Mouse (Mus musculus) embryonic facial prominence, embryonic 11.5 days (tissue): Measurements from ENCODE around the gene A730071L15Rik. TPM values are rescaled to one million over a fixed set of nuclear protein-coding genes. Genes with fewer than 3 reads are reported as not detected.

Experiments used
- ATAC-seq: fragments of 200-750 bp; cut with Nextera tagmentation; replicated peaks from 2 replicates; pipeline ENCODE4 v1.8.0; 2017; ENCODE audit warnings: low read depth; ENCODE audit not compliant: insufficient number of reproducible peaks, low FRiP score, low TSS enrichment
- DNase-seq: peaks from one replicate; pipeline ENCODE4 v3.0.0-alpha.2; 2015; ENCODE audit warnings: low spot score
- H3K27ac ChIP-seq: fragments of 300-500 bp; sonication (generic); replicated peaks from 2 replicates; pipeline ENCODE4 v1.5.1; 2014; ENCODE audit warnings: mild to moderate bottlenecking, low read depth, low read length, control low read depth
- H3K27me3 ChIP-seq: fragments of 300-500 bp; sonication (generic); 2 replicates; pipeline ENCODE4 v1.6.1; 2014; ENCODE audit warnings: mild to moderate bottlenecking, low read length, moderate library complexity, mixed read lengths; ENCODE audit not compliant: control insufficient read depth, insufficient read depth
- H3K36me3 ChIP-seq: fragments of 300-500 bp; sonication (generic); replicated peaks from 2 replicates; pipeline ENCODE4 v1.6.1; 2014; ENCODE audit warnings: low read depth, mild to moderate bottlenecking, low read length, moderate library complexity, mixed read lengths; ENCODE audit not compliant: control insufficient read depth, insufficient read depth
- H3K4me1 ChIP-seq: fragments of 300-500 bp; sonication (generic); 2 replicates; pipeline ENCODE4 v1.6.1; 2014; ENCODE audit warnings: low read length, mixed read lengths; ENCODE audit not compliant: control insufficient read depth, insufficient read depth
- H3K4me2 ChIP-seq: fragments of 300-500 bp; sonication (generic); 2 replicates; pipeline ENCODE4 v1.6.1; 2014; ENCODE audit warnings: low read depth, mild to moderate bottlenecking, control low read depth, low read length, moderate library complexity
- H3K4me3 ChIP-seq: fragments of 300-500 bp; sonication (generic); 2 replicates; pipeline ENCODE4 v1.5.1; 2014; ENCODE audit warnings: low read depth, low read length, control low read depth
- H3K9ac ChIP-seq: fragments of 300-500 bp; sonication (generic); replicated peaks from 2 replicates; pipeline ENCODE4 v1.6.1; 2014; ENCODE audit warnings: mild to moderate bottlenecking, control low read depth, low read length
- H3K9me3 ChIP-seq: fragments of 300-500 bp; sonication (generic); replicated peaks from 2 replicates; pipeline ENCODE4 v1.6.1; 2016; ENCODE audit warnings: mild to moderate bottlenecking, low read length, inconsistent platforms, mixed read lengths; ENCODE audit not compliant: control insufficient read depth
- WGBS: fragments of 180-500 bp; shearing (Covaris S2); extraction: QIAGEN DNeasy Blood & Tissue Kit; methylation state at CpG from one replicate; pipeline ENCODE4 v1.1.7; 2014; 5-methylcytosine and 5-hydroxymethylcytosine counted together
- polyA plus RNA-seq: library from polyadenylated mRNA; unstranded; fragments of >200 nt; fragmentation: Nextera tagmentation; extraction: Ambion mirVana; gene quantifications from 2 replicates; pipeline ENCODE4 v1.2.1, GENCODE M21; 2014

A730071L15Rik gene
- polyA plus RNA-seq, 1 experiment from 2014 or later = 0.36 TPM

GRCm38 (mm10) chr11:6216834-6217233 lies 17.0 kb downstream of the A730071L15Rik start:
- Histone ChIP-seq H3K27ac (no peak overlapping the region), H3K9ac (no peak overlapping the region), H3K4me3 (no peak overlapping the region), H3K4me2 (no peak overlapping the region), H3K27me3 (no peaks in the 10 kb centered on the region), H3K4me1 (no peaks in the 10 kb centered on the region), H3K36me3 (no peaks in the 10 kb centered on the region), H3K9me3 (no peaks in the 10 kb centered on the region)
- DNase-seq (peak; percentile 1), ATAC-seq (no peak)
- WGBS = 60% methylated on average over 3 of the region's 3 CpGs

DNA sequence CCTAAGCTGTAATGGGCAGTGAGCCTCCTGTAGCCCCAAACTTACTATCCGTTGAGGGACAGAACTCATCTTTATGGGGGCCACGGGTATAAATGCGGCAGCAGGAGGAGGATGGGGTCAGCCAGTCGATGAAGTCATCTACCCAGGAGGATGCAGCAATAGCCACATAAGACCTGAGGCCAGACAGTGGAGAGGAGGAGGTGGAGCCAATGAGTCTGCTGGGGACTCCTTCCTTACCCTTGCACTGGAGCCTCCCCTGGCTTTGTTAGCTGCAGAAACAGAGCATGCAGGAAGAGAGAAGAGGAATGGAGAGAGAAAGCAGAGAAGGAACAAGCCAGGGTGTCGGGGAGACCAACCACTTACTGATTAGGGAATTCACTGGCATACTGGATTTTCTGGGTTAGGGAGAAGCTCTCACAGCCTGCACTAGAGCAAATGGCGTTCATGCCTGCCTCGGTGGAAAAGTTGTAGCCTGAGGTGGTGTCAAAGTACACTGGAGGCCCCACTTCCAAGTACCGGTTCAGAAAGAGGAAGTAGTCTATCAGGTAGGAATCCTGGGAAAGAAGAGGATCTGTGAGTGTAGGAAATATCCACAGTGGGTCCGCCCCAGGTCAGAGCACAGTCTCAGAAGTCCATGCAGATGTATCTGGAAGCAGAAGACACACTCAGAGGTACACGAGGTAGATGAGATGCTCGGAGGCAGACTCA lies 18.5 kb downstream of the A730071L15Rik start:
- no peak overlapping the region for H3K27ac ChIP-seq

GRCm38 (mm10) chr11:6219967-6220366 lies 20.1 kb downstream of the A730071L15Rik start:
- no peaks in the 10 kb centered on the region for H3K27me3 ChIP-seq
- DNase-seq (no peak), ATAC-seq (no peak)
- no peak overlapping the region for H3K4me3 ChIP-seq
- H3K4me2 ChIP-seq = no peak overlapping the region
- H3K9me3 ChIP-seq = no peaks in the 10 kb centered on the region
- 83% methylated on average over 6 of the region's 6 CpGs for WGBS
- no peak overlapping the region for H3K9ac ChIP-seq
- no peaks in the 10 kb centered on the region for H3K4me1 ChIP-seq
- no peak overlapping the region for H3K27ac ChIP-seq
- H3K36me3 ChIP-seq = no peaks in the 10 kb centered on the region

More for the DNA sequence above, 18.5 kb downstream of the A730071L15Rik start:
- no peaks in the 10 kb centered on the region for H3K36me3 ChIP-seq
- H3K4me3 ChIP-seq = no peak overlapping the region
- no peak for DNase-seq
- no peak overlapping the region for H3K9ac ChIP-seq
- no peaks in the 10 kb centered on the region for H3K9me3 ChIP-seq
- 77% methylated on average over 11 of the region's 11 CpGs for WGBS
- H3K4me1 ChIP-seq = no peaks in the 10 kb centered on the region
- ATAC-seq = no peak
- no peaks in the 10 kb centered on the region for H3K27me3 ChIP-seq
- no peak overlapping the region for H3K4me2 ChIP-seq

DNA sequence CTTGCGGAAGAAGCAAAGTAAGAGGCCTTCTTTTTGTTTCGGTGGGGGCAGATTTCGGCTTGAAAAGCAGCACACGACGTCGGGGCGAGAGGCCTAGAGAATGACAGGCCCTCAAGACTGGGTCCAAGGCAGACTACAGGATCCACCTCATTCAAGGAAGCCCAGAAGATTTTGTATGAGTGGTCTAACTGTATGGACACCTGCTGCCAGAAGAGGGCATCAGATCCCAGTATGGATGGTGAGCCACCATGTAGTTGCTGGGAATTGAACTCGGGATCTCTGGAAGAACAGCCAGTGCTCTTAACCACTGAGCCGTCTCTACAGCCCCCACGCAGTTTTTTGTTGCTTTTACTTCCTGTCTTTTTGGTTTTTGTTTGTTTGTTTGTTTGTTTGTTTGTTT lies 22.4 kb downstream of the A730071L15Rik start:
- no peak for ATAC-seq
- no peaks in the 10 kb centered on the region for H3K36me3 ChIP-seq
- H3K4me2 ChIP-seq = no peak overlapping the region
- no peaks in the 10 kb centered on the region for H3K4me1 ChIP-seq
- H3K27me3 ChIP-seq = no peaks in the 10 kb centered on the region
- H3K9ac ChIP-seq = no peak overlapping the region
- 92% methylated on average over 10 of the region's 10 CpGs for WGBS
- no peaks in the 10 kb centered on the region for H3K9me3 ChIP-seq
- no peak overlapping the region for H3K27ac ChIP-seq
- H3K4me3 ChIP-seq = no peak overlapping the region
- DNase-seq = no peak

- Histone ChIP-seq H3K4me3 (no peak overlapping the region), H3K4me1 (no peaks in the 10 kb centered on the region), H3K27me3 (no peaks in the 10 kb centered on the region), H3K9ac (no peak overlapping the region), H3K9me3 (no peaks in the 10 kb centered on the region), H3K27ac (no peak overlapping the region), H3K4me2 (no peak overlapping the region), H3K36me3 (no peaks in the 10 kb centered on the region)
- ATAC-seq = no peak
- DNase-seq = no peak
- WGBS = 78% methylated on average over 14 of the region's 14 CpGs
These were observed 24.9 kb downstream of the A730071L15Rik start for GRCm38 (mm10) chr11:6224541-6225229.

DNA sequence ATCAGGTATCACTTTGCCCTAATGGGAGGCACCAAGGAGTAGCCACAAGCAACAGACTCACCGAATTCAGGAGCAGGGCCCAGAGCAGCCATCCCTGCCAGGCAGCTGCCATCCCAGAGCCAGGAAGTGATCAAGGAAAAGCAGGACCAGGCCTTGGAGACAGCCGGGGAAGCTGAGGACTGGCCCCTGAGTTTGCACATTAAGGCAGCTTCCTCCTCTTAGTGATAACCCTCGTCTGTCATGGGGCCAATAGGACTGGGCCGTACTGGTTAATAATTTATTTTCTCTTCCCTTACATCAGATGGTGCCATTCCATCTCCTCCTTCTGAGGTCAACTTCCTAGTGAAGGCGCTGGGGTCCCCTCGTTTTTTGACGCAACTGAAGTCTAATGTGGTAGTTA lies 30.2 kb downstream of the A730071L15Rik start, which contains the start of gene Npc1l1:
Npc1l1 (minus strand) TSS at position 132 of the 400 bp plus-strand sequence.
- Histone ChIP-seq H3K9me3 (no peaks in the 10 kb centered on the region), H3K36me3 (no peaks in the 10 kb centered on the region), H3K27me3 (no peaks in the 10 kb centered on the region), H3K4me1 (no peaks in the 10 kb centered on the region), H3K27ac (no peak within 1 kb of the TSS), H3K9ac (no peak within 1 kb of the TSS), H3K4me2 (no peak within 1 kb of the TSS), H3K4me3 (no peak within 1 kb of the TSS)
- ATAC-seq (no peak), DNase-seq (no peak)
- WGBS = 86% methylated on average over 7 of the region's 7 CpGs

- Histone ChIP-seq H3K9ac (no peak overlapping the region), H3K36me3 (no peaks in the 10 kb centered on the region), H3K9me3 (no peaks in the 10 kb centered on the region), H3K4me2 (no peak overlapping the region), H3K4me3 (no peak overlapping the region), H3K27ac (no peak overlapping the region), H3K4me1 (no peaks in the 10 kb centered on the region), H3K27me3 (no peaks in the 10 kb centered on the region)
- ATAC-seq (no peak), DNase-seq (no peak)
- WGBS = 86% methylated on average over 4 of the region's 4 CpGs
These were observed 33.2 kb downstream of the A730071L15Rik start for GRCm38 (mm10) chr11:6233025-6233424.

DNA sequence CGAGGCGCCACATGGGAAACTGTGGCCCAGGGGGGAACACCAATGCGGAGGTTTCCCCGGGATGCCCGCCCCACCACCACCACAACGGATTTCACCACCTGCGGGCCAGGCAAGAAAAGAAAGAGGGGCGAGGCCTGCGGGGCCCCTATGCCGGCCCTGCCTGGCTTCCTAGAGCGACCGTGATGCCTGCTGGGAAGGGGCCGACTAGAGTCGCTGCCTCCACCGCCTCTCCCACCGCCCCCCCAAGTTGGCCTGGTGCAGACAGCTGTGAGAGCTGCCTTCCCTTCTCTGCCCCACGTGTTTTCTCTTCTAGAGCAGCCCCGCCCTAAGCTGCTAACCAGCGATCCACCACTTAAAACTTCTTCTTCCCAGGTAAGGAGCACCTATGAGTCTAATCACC lies 44.9 kb downstream of the A730071L15Rik start:
- Histone ChIP-seq H3K4me2 (no peak overlapping the region), H3K9ac (no peak overlapping the region), H3K27ac (no peak overlapping the region), H3K27me3 (no peaks in the 10 kb centered on the region), H3K4me3 (no peak overlapping the region), H3K36me3 (no peaks in the 10 kb centered on the region), H3K9me3 (no peaks in the 10 kb centered on the region), H3K4me1 (no peaks in the 10 kb centered on the region)
- ATAC-seq = no peak
- DNase-seq = no peak
- 49% methylated on average over 16 of the region's 19 CpGs for WGBS
